Mouse (Mus musculus) frontal cortex, postnatal 36 days (tissue): ENCODE data around the gene Cfdp1.
A peak's percentile ranks its signal among the peaks of the same experiment; 100 is the strongest.

Source experiments
- DNase-seq, 2 experiments: peaks; one replicate each; pipeline ENCODE4 v3.0.0; 2022; ENCODE audit warnings: low spot score in 2 of 2

The Cfdp1 gene

GRCm38 (mm10) chr8:111853861-111854501 is at the start of gene Cfdp1:
TSS of gene Cfdp1 (minus strand) at chr8:111854291.
- DNase-seq: peak; percentile 94 to 97

- DNase-seq: no peak
Measured at GRCm38 (mm10) chr8:111902080-111902479, 48.0 kb upstream of the Cfdp1 start.

DNA sequence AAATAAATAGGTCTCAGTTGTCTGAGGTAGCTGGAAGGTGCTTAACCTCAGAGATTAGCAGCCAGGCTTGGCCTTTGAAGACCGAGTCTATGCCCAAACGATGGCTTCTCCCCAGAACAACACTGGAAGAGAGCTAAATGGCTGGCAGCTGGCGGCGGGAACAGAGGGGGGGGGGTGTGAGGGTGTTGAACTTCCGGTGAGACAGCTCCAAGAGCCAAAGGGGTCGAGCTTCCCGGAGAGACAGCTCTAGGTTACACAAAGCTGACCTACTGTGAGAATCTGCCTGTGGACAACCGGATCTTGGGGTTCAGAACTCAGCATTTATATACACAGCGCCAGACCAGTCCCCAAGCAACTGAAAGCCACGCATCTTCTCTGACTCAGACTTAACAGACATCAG is 44.5 kb upstream of the Cfdp1 start:
- DNase-seq: no peak

DNA sequence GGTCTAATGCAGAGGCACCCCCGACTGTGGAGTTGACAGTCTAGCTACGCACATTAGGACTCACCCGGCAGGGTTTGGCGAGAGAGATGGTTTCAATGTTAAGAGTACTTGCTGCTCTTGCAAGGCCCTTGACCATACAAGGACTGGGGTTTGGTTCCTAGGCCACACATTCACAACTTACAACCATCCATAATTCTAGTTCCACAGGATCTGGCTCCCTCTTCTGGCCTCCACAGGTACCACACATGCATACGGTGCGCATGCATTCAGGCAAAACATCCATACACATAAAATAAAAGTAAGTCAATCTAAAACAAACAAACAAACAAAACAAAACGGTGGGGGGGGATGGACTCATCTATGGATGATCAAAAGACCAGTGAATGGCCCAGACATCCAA is 40.9 kb upstream of the Cfdp1 start:
- no peak for DNase-seq

DNA sequence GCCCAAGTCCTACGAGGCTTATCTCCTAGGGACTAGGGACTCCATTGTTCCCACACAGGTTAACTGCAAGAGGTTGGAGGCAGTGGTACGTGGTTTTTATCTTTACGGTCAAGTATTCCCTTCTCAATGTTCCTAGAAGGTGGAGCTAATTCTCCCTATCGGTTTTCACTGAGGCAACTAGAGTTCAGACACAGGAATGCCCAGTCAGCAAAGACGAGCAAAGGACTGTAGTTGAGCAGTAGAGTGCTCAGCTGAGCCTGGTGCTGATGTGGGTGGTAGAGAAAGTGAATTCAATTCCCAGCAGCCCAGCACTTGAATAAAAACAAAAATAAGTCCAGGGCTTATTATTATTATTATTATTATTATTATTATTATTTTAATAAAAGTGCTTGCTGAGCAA is 38.5 kb upstream of the Cfdp1 start:
- DNase-seq: no peak

GRCm38 (mm10) chr8:111891983-111892382 is 37.9 kb upstream of the Cfdp1 start:
- no peak for DNase-seq

DNA sequence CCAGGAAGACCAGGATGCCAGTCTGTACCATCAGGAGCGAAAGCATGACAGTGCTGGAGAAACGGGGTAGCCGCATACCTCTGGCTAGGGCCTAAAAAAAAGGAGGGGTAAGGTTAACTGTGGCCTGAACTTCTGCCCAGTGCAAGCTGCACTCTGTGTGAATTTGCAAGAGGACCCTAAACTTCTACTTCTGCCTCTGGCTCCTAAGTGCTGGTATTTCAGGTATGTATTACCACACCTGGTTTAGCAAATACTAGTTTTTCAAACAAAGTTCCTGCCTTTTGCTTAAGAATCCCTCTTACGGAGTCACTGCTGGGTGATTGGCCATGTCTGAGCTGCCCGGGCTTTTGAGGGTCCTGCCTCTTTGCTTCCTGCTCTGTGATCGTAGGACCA is 36.8 kb upstream of the Cfdp1 start:
- DNase-seq: no peak

DNA sequence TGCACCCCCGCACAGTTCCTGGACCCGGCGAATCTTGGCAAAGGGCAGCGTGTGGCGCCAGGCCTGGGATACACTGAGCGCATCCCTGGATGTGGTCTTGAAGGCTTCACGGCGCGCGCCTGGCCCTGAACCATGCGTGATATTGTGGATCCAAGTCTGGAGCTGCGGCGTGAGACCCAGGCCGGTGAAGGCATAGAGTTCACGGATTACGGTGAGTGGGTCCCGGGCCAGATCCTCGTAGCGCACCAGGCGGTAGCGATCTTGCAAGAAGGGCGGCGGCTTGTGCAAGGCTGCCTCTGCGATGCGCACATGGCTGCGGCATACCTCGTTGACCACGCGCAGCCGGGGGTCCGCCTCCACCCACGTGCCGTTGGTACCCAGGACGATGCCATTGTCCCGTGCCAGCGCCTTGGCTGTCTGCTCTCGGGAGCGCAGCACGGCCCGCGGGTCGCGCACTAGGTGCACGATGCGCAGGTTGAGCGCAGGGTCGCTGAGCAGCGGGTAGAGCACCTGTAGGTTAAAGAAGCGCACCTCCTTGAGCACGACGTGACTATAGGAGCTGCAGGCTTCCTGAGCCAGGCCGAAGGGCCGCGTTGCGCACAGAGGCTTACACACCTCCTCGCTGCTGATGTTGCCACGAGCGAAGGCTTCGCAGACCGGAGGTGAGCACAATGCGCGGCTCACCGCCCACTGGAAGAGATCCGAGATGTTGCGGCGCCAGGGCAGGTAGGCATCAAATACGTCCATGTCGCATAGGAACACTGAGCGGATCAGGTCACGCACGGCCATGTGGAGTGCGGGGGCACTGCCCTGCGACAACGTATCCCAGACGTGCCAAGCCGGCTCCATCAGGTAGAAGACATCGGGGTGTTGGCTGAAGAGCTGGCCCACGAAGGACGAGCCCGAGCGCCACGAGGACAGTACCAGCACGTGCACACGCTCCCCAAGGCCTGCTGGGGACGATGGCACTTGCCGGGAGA is 36.1 kb upstream of the Cfdp1 start:
- DNase-seq: no peak

GRCm38 (mm10) chr8:111888091-111888650 is 34.1 kb upstream of the Cfdp1 start:
- no peak for DNase-seq

DNA sequence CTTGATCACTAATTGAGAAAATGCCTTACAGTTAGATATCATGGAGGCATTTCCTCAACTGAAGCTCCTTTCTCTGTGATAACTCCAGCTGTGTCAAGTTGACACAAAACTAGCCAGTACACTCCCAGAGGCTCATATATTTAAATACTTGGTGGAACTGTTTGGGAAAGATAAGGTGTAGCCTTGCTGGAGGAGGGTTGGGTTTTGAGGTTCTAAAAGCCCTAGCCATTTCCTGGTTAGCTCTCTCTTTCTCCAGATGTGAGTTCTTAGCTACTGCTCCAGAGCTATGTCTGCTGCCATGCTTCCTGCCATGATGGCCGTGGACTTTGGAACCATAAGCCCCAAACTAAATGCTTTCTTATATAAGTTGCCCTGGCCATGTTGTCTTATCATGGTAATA is 33.4 kb upstream of the Cfdp1 start:
- DNase-seq: no peak

DNA sequence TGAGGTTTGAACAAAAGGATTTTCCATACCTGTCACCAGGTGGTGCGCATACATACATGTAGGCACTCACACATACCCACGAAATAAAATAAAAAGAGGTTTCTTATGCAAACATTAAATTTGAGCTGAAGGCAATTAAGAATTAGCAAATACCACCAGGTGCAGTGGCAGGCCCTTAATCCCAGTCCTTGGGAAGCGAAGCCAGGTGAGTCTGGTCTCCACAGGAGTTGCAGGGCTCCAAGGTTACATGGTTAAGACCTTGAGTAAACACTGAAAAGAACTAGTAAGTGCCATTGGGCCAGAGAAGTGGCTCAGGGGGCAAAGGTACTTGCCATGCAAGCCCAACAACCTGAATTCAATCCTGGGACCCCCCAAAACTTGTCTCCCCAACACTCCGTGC is 29.5 kb upstream of the Cfdp1 start:
- no peak for DNase-seq

GRCm38 (mm10) chr8:111881591-111881990 is 27.5 kb upstream of the Cfdp1 start:
- DNase-seq: peak; percentile 8 to 22

GRCm38 (mm10) chr8:111877711-111878110 is 23.6 kb upstream of the Cfdp1 start:
- no peak for DNase-seq

DNA sequence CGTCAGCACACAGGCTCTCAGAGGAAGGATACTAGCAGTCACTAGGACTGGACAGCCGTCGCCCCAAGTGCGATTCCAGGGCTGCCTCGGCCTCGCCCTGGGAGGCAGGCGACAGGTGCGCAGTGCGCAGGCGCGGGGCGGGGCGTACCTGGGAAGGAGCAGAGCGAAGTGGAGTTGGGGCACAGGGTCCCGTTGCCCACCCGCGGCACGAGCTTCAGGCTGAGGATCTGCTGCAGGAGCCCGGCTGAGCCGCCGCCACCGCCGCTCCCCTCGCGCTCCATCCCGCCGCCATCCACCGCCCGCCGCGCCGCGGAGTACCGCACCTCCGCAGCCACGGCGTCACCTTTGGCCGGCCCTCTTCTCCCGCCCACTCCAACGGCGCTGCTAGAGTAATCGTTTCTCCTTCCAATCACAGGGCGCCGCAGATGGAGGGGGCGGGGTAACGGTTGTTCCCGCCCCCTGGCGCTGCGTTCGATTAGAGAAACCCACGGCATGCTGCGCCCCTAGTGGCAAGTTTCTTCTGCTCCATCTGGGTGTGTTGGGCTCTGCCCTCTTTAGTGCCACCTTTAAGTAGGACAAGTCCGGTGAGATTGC is 22.4 kb upstream of the Cfdp1 start, which contains the start of gene Tmem170:
TSS of gene Tmem170 (minus strand) at position 396 of the 594 bp plus-strand sequence.
- peak; percentile 98 to 99 for DNase-seq

GRCm38 (mm10) chr8:111875758-111876157 is 21.7 kb upstream of the Cfdp1 start:
- no peak for DNase-seq

- no peak for DNase-seq
Measured at GRCm38 (mm10) chr8:111871278-111871677, 17.2 kb upstream of the Cfdp1 start.

- DNase-seq: no peak
Measured at GRCm38 (mm10) chr8:111870379-111870778, 16.3 kb upstream of the Cfdp1 start.

GRCm38 (mm10) chr8:111868664-111869063 is 14.6 kb upstream of the Cfdp1 start:
- DNase-seq: no peak

DNA sequence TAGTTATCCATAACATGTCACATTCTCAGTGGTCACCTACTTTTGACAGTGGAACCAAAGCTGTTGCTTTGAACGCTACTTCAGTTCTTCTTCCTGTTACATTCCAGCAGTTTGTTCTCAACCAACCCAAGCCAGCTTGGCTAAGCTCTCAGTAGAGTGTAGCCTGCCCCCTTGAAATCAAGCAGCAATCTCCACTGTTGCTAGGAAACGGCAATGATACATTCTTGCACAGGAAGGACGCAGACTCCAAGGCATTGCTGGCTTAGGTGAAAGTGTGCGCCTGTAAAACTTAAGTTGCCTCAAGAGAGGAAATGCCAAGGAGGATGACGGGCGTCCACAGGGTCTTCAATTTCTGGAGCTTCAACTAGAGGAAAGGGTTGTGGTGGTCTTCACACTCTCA is 11.8 kb upstream of the Cfdp1 start:
- no peak for DNase-seq

DNA sequence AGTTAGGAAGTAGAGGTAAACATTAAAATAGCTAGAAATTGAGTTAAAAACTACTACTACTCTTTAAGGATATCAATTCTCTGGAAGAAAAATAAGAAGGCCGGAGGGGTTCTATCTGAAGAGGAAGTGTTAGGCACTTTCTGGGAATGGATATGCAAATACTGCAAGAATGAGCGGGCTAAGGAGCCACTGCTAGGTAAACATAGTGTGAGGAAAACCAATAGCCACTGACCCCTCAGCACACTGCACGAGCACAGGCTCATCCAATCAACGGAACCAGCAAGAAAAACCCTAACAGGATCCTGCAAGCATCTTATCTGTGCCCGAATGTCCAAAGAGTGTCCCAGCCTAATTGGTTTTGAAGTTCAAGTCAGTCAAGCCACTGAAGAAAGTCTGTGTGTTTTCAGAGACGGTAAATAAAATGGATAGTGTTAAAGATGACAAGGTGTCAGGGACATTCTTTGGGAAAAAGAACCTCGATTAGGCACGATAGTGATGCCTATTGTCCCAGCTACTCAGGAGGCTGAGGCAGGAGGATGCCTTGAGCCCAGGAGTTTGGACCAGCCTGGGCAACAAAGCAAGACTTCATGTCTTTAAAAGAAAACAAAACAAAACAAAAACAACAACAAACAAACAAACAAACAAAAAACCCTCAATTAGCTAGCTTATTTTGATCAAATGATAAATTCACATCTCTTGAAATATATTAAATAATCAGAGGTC is 11.2 kb upstream of the Cfdp1 start:
- DNase-seq: no peak

DNA sequence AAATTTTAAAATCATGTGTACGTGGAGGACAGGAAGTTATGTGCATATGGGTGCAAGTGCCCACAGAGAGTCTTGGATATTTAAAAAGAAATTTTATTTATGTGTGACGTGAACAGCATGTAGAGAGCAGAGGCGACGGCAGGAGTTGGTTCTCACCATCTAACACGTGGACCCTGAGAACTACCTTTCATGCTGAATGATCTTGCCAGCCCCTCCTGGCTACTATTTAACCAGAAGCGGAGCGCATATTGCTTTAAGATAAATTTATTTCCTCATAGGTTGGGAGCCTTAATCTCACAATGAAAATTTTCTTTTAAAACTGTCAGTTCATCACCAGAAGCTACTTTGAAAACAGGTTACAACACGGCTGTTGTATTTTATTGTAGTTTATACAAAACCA is 10.6 kb upstream of the Cfdp1 start:
- DNase-seq: no peak

DNA sequence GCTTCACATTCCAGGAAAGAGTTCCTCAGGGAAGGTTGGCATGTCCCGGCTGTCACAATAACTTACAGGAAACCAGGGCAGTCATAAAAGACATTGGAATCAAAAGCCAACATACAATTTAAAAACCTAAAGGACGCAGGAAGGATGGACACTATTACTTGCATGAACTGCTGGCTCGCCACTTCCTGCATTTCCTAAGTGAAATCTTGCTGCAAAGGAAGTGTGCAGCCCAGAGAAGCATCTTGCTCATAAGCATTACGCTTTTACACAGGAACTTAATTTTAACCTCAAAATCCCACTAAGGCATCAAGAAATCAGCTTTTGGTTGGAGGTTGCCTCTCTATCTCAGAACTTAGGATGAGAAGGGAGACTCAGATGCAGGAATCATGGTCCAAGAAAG is 9.2 kb upstream of the Cfdp1 start:
- DNase-seq: no peak
